Mouse (Mus musculus) hindbrain, embryonic 13.5 days (tissue): ENCODE measurements around the gene 1700008O03Rik. TPM values are rescaled to one million over a fixed set of nuclear protein-coding genes. Genes with fewer than 3 reads are reported as not detected.

Source experiments
- ATAC-seq: fragments of 200-750 bp; cut with Nextera tagmentation; 2 replicates; pipeline ENCODE4 v1.8.0; 2017; ENCODE audit warnings: moderate TSS enrichment; ENCODE audit not compliant: low FRiP score
- H3K27ac ChIP-seq: fragments of 300-500 bp; sonication (generic); 2 replicates; pipeline ENCODE4 v1.5.1; 2015; ENCODE audit warnings: inconsistent platforms, mild to moderate bottlenecking, moderate library complexity
- H3K27me3 ChIP-seq: fragments of 300-500 bp; sonication (generic); 2 replicates; pipeline ENCODE4 v1.6.1; 2015; ENCODE audit warnings: mild to moderate bottlenecking, inconsistent platforms
- H3K36me3 ChIP-seq: fragments of 300-500 bp; sonication (generic); 2 replicates; pipeline ENCODE4 v1.6.1; 2015; ENCODE audit warnings: mild to moderate bottlenecking, inconsistent platforms
- H3K4me1 ChIP-seq: fragments of 300-500 bp; sonication (generic); replicated peaks from 2 replicates; pipeline ENCODE4 v1.6.1; 2015; ENCODE audit warnings: inconsistent platforms
- H3K4me2 ChIP-seq: fragments of 300-500 bp; sonication (generic); 2 replicates; pipeline ENCODE4 v1.6.1; 2015; ENCODE audit warnings: inconsistent platforms, mild to moderate bottlenecking, moderate library complexity
- H3K4me3 ChIP-seq: fragments of 300-500 bp; sonication (generic); 2 replicates; pipeline ENCODE4 v1.5.1; 2015; ENCODE audit warnings: mild to moderate bottlenecking, inconsistent platforms
- H3K9ac ChIP-seq: fragments of 300-500 bp; sonication (generic); 2 replicates; pipeline ENCODE4 v1.6.1; 2015; ENCODE audit warnings: mild to moderate bottlenecking, inconsistent platforms
- H3K9me3 ChIP-seq: fragments of 300-500 bp; sonication (generic); 2 replicates; pipeline ENCODE4 v1.6.1; 2016; ENCODE audit warnings: inconsistent platforms
- WGBS: fragments of 180-500 bp; shearing (Covaris S2); methylation state at CpG from one replicate; pipeline ENCODE4 v1.1.7; 2015; 5-methylcytosine and 5-hydroxymethylcytosine counted together
- polyA plus RNA-seq: library from polyadenylated mRNA; unstranded; fragments of >200 nt; fragmentation: Nextera tagmentation; extraction: Ambion mirVana; gene quantifications from 2 replicates; pipeline ENCODE4 v1.2.1, GENCODE M21; 2015

1700008O03Rik gene
- polyA plus RNA-seq, 1 experiment from 2014 or later: 2.4 TPM

DNA sequence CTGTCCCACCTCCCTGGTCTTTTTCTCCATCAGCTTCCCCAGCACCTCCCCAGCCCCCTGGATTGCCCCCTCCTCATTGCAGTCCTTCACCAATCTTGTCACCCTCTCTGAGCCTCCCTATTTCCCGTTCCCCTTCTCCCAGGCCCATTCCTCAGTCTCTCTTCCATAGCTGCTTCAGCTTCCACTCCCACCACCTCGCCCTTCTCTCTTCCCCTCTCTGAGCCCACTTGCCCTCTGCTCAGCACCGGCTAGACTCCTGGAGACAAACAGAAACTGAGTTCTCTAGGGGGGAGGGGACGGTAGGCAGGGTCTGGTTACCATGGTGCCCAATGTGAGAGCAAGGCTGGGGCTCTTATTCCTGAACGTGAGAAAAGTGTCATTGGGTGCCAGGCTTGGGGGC lies 10.9 kb downstream of the 1700008O03Rik start:
- Histone ChIP-seq H3K9me3 (no peaks in the 10 kb centered on the region), H3K36me3 (no peaks in the 10 kb centered on the region), H3K27ac (peak overlapping the region; percentile 85), H3K27me3 (0 out of 2 replicates have a peak, but pooled peaks cover 3% of the 10 kb centered on the region), H3K4me3 (peak overlapping the region; percentile 58), H3K4me1 (peaks cover 17% of the 10 kb centered on the region), H3K4me2 (peak overlapping the region; percentile 82), H3K9ac (peak overlapping the region; percentile 79)
- peak; percentile 22 for ATAC-seq
- WGBS: 0% methylated on average over 5 of the region's 5 CpGs

- under 1% methylated on average over 19 of the region's 19 CpGs for WGBS
- Histone ChIP-seq H3K9me3 (no peaks in the 10 kb centered on the region), H3K4me2 (peak overlapping the region; percentile 82), H3K4me3 (peak overlapping the region; percentile 58), H3K27ac (peak overlapping the region; percentile 85), H3K4me1 (peaks cover 17% of the 10 kb centered on the region), H3K27me3 (0 out of 2 replicates have a peak, but pooled peaks cover 3% of the 10 kb centered on the region), H3K9ac (peak overlapping the region; percentile 79), H3K36me3 (no peaks in the 10 kb centered on the region)
- ATAC-seq: peak; percentile 91
Measured at GRCm38 (mm10) chr7:44373889-44374652, 11.5 kb downstream of the 1700008O03Rik start.

DNA sequence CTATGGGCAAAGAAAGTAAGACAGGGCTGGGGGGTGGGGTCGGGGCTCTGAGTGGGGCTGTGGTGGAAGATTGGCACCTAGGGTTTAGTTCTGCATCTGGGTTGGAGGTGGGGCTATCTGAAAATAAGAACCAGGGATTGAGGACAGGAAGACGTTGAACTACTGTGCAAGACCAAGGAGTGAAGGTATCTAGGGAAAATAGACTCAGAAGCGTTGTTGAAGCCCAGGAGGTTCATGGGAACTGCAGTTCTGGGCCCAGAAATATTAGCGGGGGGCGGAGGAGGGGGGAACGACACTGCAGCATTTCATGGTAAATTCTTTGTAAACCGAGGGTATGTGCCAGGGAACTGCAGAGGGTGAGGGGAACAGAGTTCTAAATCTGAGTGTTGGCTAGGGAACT lies 12.2 kb downstream of the 1700008O03Rik start:
- H3K9me3 ChIP-seq: no peaks in the 10 kb centered on the region
- ATAC-seq: peak; percentile 47
- peak overlapping the region; percentile 79 for H3K9ac ChIP-seq
- 0 out of 2 replicates have a peak, but pooled peaks cover 3% of the 10 kb centered on the region for H3K27me3 ChIP-seq
- peaks cover 17% of the 10 kb centered on the region for H3K4me1 ChIP-seq
- H3K4me3 ChIP-seq: peak overlapping the region; percentile 58
- no peak overlapping the region for H3K27ac ChIP-seq
- H3K36me3 ChIP-seq: no peaks in the 10 kb centered on the region
- WGBS: 13% methylated on average over 7 of the region's 7 CpGs
- peak overlapping the region; percentile 82 for H3K4me2 ChIP-seq

DNA sequence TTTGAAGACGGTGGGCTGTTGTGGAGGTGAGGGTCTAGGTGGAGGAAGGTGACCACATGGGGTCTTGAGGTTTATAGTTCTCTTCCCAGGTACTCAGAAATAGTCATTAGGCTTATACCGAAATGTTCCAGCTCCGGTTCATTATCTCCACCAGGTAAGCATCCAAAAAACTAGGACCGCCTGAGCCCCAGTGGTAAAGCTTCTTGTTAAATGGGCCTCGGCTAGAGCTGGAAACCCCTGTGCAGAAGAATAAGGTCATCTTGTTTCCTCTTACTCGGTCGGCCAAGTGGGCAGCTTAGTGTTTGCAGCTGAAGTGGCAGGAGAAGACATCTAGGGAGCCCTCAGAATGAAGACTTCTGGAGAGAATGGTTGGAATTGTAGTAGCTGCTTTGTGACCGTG lies 12.9 kb downstream of the 1700008O03Rik start:
- ATAC-seq: no peak
- Histone ChIP-seq H3K4me2 (no peak overlapping the region), H3K4me1 (peaks cover 17% of the 10 kb centered on the region), H3K9ac (no peak overlapping the region), H3K9me3 (no peaks in the 10 kb centered on the region), H3K4me3 (no peak overlapping the region), H3K36me3 (no peaks in the 10 kb centered on the region), H3K27ac (no peak overlapping the region), H3K27me3 (0 out of 2 replicates have a peak, but pooled peaks cover 3% of the 10 kb centered on the region)
- WGBS: 92% methylated on average over 8 of the region's 8 CpGs

- Histone ChIP-seq H3K9ac (peak overlapping the region; percentile 77), H3K4me3 (peak overlapping the region; percentile 48), H3K4me2 (peak overlapping the region; percentile 89), H3K27me3 (peaks cover 37% of the 10 kb centered on the region), H3K9me3 (no peaks in the 10 kb centered on the region), H3K4me1 (peaks cover 39% of the 10 kb centered on the region), H3K36me3 (peaks cover 5% of the 10 kb centered on the region), H3K27ac (peak overlapping the region; percentile 95)
- 6% methylated on average over 21 of the region's 21 CpGs for WGBS
- peak; percentile 34 for ATAC-seq
Measured at GRCm38 (mm10) chr7:44360792-44361301, 24.8 kb downstream of the 1700008O03Rik start.

DNA sequence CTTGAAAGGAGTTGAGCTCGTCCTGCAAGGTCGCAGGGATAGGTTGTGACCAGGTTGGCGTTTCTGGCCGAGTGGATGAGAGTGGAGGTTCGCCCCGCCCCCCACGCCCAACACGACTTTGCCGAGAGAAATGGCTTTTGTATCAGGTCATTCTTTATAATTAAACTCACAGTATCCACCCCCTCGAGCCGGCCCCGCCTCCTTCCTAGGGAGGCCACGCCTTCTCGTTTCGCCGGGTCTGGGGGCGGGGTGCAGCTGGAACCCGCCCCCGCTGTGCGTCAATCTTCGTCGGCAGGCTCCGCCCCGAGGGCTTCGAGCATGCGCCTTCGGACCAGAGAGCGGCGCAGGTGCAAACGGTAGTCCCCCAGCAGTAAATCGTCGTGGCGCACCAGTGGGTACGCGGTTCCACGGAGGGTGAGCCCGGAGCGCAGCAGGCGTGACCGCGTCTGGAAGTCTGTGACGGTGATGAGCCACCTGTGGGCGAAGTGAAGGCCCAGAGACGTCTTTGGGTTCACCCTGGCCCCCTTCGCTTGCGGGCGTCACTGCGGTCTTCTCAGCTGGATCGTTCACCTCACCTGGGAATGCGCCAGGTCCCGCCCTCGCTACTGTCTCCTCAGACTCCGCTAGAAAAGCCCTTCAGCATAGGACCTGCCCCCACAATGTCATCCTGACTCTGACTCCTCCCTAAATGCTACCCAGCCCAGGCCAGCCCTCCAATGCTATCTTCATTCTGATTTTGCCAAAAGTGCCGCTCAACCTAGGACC lies 25.5 kb downstream of the 1700008O03Rik start:
- under 1% methylated on average over 54 of the region's 54 CpGs for WGBS
- Histone ChIP-seq H3K9me3 (no peaks in the 10 kb centered on the region), H3K4me1 (peaks cover 39% of the 10 kb centered on the region), H3K27ac (peak overlapping the region; percentile 95), H3K4me2 (peak overlapping the region; percentile 89), H3K9ac (peak overlapping the region; percentile 77), H3K36me3 (peaks cover 9% of the 10 kb centered on the region), H3K27me3 (peaks cover 44% of the 10 kb centered on the region), H3K4me3 (peak overlapping the region; percentile 48)
- peak; percentile 78 for ATAC-seq

DNA sequence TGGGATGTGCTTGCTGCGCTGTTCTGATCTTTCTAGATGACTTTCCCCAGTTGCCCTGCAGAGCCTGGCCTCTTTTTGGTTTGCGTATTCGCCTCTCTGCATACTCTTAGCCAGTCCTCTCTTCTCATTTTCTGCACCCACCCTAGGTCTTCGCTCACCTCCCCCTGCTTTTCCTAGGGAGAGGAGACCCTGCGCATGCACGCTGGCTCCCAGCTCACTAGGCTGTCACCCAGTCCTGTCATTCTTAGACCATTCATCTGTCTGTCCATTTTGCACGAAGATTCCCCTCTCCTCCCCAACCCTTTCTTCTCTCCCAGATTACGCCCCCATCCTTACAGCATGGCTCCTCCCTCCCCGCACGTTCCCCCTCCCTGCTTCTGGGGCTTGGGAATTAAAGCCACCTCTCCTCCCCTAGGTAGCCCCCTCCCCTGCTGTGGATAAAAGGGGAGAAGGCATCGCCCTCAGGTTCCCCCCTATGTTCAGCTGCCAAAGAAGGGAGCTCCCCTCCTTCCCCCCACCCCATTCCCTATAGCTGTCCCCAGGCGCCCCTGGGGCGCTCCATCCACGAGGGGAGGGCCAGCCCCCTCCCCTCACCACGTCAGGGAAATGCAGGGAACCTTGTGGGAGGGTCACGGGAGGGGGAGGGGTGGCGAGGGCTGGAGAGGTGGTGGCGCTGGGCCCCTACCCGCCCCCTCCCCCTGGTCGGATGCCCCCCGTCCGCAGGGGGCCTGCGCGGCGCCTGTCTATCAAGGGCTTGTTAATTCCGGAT lies 26.6 kb downstream of the 1700008O03Rik start:
- WGBS: 3% methylated on average over 18 of the region's 26 CpGs
- no peaks in the 10 kb centered on the region for H3K9me3 ChIP-seq
- peak overlapping the region; percentile 95 for H3K27ac ChIP-seq
- peaks cover 52% of the 10 kb centered on the region for H3K27me3 ChIP-seq
- peak overlapping the region; percentile 89 for H3K4me2 ChIP-seq
- peak overlapping the region; percentile 48 for H3K4me3 ChIP-seq
- peak; percentile 29 for ATAC-seq
- H3K4me1 ChIP-seq: peaks cover 41% of the 10 kb centered on the region
- H3K9ac ChIP-seq: peak overlapping the region; percentile 77
- H3K36me3 ChIP-seq: peaks cover 16% of the 10 kb centered on the region

DNA sequence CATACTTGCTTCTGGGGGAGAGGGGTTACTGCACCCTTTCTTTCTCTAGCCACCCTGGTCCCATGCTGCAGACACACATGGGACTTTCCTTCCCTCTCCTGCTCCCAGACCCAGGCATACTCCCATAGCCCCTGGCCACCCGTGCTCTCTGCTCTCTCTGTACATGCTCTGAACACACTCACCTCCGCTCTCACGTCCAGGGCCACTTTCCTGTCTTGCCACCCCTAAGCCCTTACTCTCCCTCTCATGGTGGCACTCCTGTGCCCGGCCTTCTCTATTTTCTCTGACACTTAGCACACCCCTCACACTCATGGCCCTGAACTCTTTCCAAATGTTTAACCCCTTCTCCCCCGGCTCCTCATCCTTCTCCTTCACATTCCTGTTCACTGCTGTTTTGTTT lies 27.6 kb downstream of the 1700008O03Rik start:
- WGBS: 9% methylated on average over 5 of the region's 5 CpGs
- no peak for ATAC-seq
- Histone ChIP-seq H3K36me3 (peaks cover 26% of the 10 kb centered on the region), H3K4me2 (no peak overlapping the region; the same call in 1 of the 2 replicates), H3K27me3 (peaks cover 63% of the 10 kb centered on the region), H3K9ac (peak overlapping the region; percentile 29; the same call in 1 of the 2 replicates), H3K27ac (peak overlapping the region; percentile 55), H3K4me3 (no peak overlapping the region), H3K4me1 (peaks cover 52% of the 10 kb centered on the region), H3K9me3 (no peaks in the 10 kb centered on the region)

GRCm38 (mm10) chr7:44357531-44357930 lies 28.1 kb downstream of the 1700008O03Rik start:
- Histone ChIP-seq H3K4me3 (no peak overlapping the region), H3K36me3 (peaks cover 31% of the 10 kb centered on the region), H3K4me2 (no peak overlapping the region), H3K27me3 (peaks cover 63% of the 10 kb centered on the region), H3K4me1 (peaks cover 57% of the 10 kb centered on the region), H3K27ac (no peak overlapping the region), H3K9ac (0 out of 2 replicates have a peak overlapping the region, but pooled peaks have one; percentile 35), H3K9me3 (no peaks in the 10 kb centered on the region)
- ATAC-seq: no peak
- 11% methylated on average over 7 of the region's 10 CpGs for WGBS

- Histone ChIP-seq H3K4me1 (peaks cover 64% of the 10 kb centered on the region), H3K9ac (peak overlapping the region; percentile 35), H3K36me3 (peaks cover 38% of the 10 kb centered on the region), H3K4me3 (no peak overlapping the region), H3K27me3 (peaks cover 63% of the 10 kb centered on the region), H3K4me2 (peak overlapping the region; percentile 6; the same call in 1 of the 2 replicates), H3K9me3 (no peaks in the 10 kb centered on the region), H3K27ac (no peak overlapping the region)
- ATAC-seq: no peak
- 3% methylated on average over 35 of the region's 35 CpGs for WGBS
Measured at GRCm38 (mm10) chr7:44356590-44357481, 28.8 kb downstream of the 1700008O03Rik start.

DNA sequence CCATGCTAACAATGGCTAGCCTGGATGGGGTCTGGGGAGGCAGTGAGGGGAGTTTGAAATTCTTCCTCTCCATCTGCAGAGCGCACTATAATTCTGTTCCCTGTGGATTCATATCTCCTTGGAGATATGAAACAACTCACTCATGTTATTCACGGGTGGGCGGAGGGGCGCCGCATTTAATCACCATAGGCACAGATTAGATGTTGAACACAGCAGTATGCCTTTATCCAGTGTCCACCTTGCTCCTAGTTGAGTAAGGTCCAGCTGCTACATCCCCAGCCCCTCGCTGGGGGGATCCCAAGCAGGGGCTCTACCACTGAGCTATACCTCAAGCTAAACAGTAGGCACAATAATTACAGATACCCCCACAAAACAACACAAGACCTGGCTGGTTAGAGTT lies 30.2 kb downstream of the 1700008O03Rik start:
- 57% methylated on average over 6 of the region's 6 CpGs for WGBS
- peaks cover 42% of the 10 kb centered on the region for H3K36me3 ChIP-seq
- H3K9ac ChIP-seq: 0 out of 2 replicates have a peak overlapping the region, but pooled peaks have one; percentile 15
- no peaks in the 10 kb centered on the region for H3K9me3 ChIP-seq
- H3K4me3 ChIP-seq: no peak overlapping the region
- H3K27ac ChIP-seq: no peak overlapping the region
- H3K4me1 ChIP-seq: peaks cover 69% of the 10 kb centered on the region
- no peak overlapping the region for H3K4me2 ChIP-seq
- no peak for ATAC-seq
- peaks cover 64% of the 10 kb centered on the region for H3K27me3 ChIP-seq
